Mouse (Mus musculus): Measurements from ENCODE around the gene Olfr142. TPM values are rescaled to one million over a fixed set of nuclear protein-coding genes. Genes with fewer than 3 reads are reported as not detected.
"Not testable (repeated sequence)": the region's sequence is repeated elsewhere in the genome, so short reads cannot be mapped to it uniquely, and the experiment has no call there.

Gene Olfr142
- not detected for total RNA-seq (2021)

GRCm38 (mm10) chr2:90257492-90257891 lies at the start of gene Olfr142:
Olfr142 (minus strand) TSS chr2:90257592.
- intact Hi-C loops (cut with DNase I): no loop called here
- no peak for DNase-seq

GRCm38 (mm10) chr2:90292741-90293140 lies 35.3 kb upstream of the Olfr142 start, which contains the start of gene Olfr1272:
Olfr1272 (minus strand) TSS chr2:90292841.
- no peak for DNase-seq
- intact Hi-C loops (cut with DNase I): no loop called here

DNA sequence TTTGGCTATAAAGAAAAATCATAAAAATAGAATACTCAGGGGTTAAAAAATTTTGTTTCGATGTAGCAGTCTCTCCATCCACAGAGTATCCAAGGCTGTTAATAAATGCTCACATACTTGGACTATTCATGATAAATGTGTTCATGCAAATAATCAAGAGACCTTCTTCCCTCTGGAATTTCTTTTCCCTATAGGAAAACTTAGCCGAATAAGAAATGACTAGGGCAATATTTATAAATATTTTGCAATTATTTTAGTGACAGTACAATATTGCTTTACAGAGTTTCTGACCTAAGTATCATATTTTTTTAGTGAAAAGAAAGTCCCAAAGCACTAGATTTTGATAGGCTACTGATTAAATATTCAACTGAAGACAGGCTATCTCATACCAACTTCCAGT lies 13.5 kb upstream of the Olfr142 start, which contains the start of gene Olfr1271:
Gene Olfr1271 (minus strand): TSS at position 101 of the 400 bp plus-strand sequence.
- no peak for DNase-seq
- intact Hi-C loops (cut with DNase I): no loop called here

DNA sequence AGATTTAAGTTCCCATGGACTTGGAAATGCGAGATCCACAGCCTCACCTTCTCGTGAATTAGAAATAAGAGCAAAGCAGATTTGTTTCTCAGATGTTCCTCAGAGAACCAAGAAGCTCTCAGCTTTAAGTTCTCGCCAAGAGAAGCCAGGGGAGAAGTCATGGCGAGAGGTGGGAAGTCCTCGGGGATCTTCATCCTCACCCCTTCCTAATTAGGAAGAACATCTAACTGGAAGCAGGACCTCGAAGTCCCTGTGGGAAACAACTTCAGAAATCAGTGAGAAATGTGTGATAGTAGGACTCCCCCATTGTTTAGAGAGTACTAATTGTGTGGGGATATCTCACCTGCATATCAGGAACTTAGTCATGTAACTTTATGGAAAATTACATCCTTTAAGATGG lies 33.0 kb downstream of the Olfr142 start, which contains the start of gene Olfr1506:
Gene Olfr1506 (minus strand): TSS at position 101 of the 400 bp plus-strand sequence.
- DNase-seq; intact Hi-C loops (cut with DNase I): not testable (repeated sequence)

Other genes with a start within 250 kb of the Olfr142 start
- gene Olfr1263, start 245.5 kb downstream of the Olfr142 start, total RNA-seq (2021): not detected
- gene Olfr1264, start 232.0 kb downstream of the Olfr142 start, total RNA-seq (2021): not detected
- not detected for gene Olfr1265, start 222.3 kb downstream of the Olfr142 start, total RNA-seq (2021)
- gene Olfr140, start 194.0 kb downstream of the Olfr142 start, total RNA-seq (2021): not detected
- not detected for gene Olfr1269, start 136.2 kb downstream of the Olfr142 start, total RNA-seq (2021)
- not detected for gene Olfr32, start 115.3 kb downstream of the Olfr142 start, total RNA-seq (2021)
- not detected for gene Olfr1270, start 104.5 kb downstream of the Olfr142 start, total RNA-seq (2021)
- gene Olfr1506, start 33.1 kb downstream of the Olfr142 start, total RNA-seq (2021): not detected
- not detected for gene Olfr1271, start 13.4 kb upstream of the Olfr142 start, total RNA-seq (2021)
- gene Olfr1272, start 35.2 kb upstream of the Olfr142 start, total RNA-seq (2021): not detected
- under 1 TPM in 1 of 2 experiments, not detected in 1; 0.22 TPM for gene Gm13769, start 64.6 kb upstream of the Olfr142 start, total RNA-seq (2021)
- gene Olfr1274-ps, start 141.1 kb upstream of the Olfr142 start, total RNA-seq (2021): not detected

Data from heart, postnatal 10 days (tissue).